Mouse (Mus musculus) heart, embryonic 12.5 days (tissue): Measurements from ENCODE around the gene Tada3. TPM values are rescaled to one million over a fixed set of nuclear protein-coding genes. Genes with fewer than 3 reads are reported as not detected.
A peak's percentile ranks its signal among the peaks of the same experiment; 100 is the strongest.

Experiments
- ATAC-seq: fragments of 200-750 bp; cut with Nextera tagmentation; 2 replicates; pipeline ENCODE4 v1.8.0; 2017; ENCODE audit warnings: moderate TSS enrichment, moderate library complexity; ENCODE audit not compliant: insufficient number of reproducible peaks, low FRiP score
- H3K27ac ChIP-seq: fragments of 300-500 bp; sonication (generic); 2 replicates; pipeline ENCODE4 v1.5.1; 2016; ENCODE audit warnings: mild to moderate bottlenecking, moderate library complexity; ENCODE audit not compliant: poor library complexity, severe bottlenecking
- H3K27me3 ChIP-seq: fragments of 300-500 bp; sonication (generic); replicated peaks from 2 replicates; pipeline ENCODE4 v1.6.1; 2016; ENCODE audit warnings: mild to moderate bottlenecking, moderate library complexity
- H3K36me3 ChIP-seq: fragments of 300-500 bp; sonication (generic); 2 replicates; pipeline ENCODE4 v1.6.1; 2016; ENCODE audit warnings: mild to moderate bottlenecking, moderate library complexity
- H3K4me1 ChIP-seq: fragments of 300-500 bp; sonication (generic); replicated peaks from 2 replicates; pipeline ENCODE4 v1.6.1; 2016; ENCODE audit warnings: mild to moderate bottlenecking
- H3K4me2 ChIP-seq: fragments of 300-500 bp; sonication (generic); 2 replicates; pipeline ENCODE4 v1.6.1; 2016; ENCODE audit warnings: mild to moderate bottlenecking, moderate library complexity
- H3K4me3 ChIP-seq: fragments of 300-500 bp; sonication (generic); 2 replicates; pipeline ENCODE4 v1.5.1; 2016; ENCODE audit warnings: mild to moderate bottlenecking
- H3K9ac ChIP-seq: fragments of 300-500 bp; sonication (generic); 2 replicates; pipeline ENCODE4 v1.6.1; 2016; ENCODE audit warnings: mild to moderate bottlenecking, moderate library complexity
- H3K9me3 ChIP-seq: fragments of 300-500 bp; sonication (generic); replicated peaks from 2 replicates; pipeline ENCODE4 v1.6.1; 2016; ENCODE audit warnings: mild to moderate bottlenecking, moderate library complexity
- WGBS: fragments of 180-500 bp; shearing (Covaris S2); methylation state at CpG from one replicate; pipeline ENCODE4 v1.1.7; 2016; 5-methylcytosine and 5-hydroxymethylcytosine counted together
- polyA plus RNA-seq: library from polyadenylated mRNA; unstranded; fragments of >200 nt; fragmentation: Nextera tagmentation; extraction: Ambion mirVana; gene quantifications from 2 replicates; pipeline ENCODE4 v1.2.1, GENCODE M21; 2016

Tada3 gene
- polyA plus RNA-seq, 1 experiment from 2014 or later = 40.1 TPM

DNA sequence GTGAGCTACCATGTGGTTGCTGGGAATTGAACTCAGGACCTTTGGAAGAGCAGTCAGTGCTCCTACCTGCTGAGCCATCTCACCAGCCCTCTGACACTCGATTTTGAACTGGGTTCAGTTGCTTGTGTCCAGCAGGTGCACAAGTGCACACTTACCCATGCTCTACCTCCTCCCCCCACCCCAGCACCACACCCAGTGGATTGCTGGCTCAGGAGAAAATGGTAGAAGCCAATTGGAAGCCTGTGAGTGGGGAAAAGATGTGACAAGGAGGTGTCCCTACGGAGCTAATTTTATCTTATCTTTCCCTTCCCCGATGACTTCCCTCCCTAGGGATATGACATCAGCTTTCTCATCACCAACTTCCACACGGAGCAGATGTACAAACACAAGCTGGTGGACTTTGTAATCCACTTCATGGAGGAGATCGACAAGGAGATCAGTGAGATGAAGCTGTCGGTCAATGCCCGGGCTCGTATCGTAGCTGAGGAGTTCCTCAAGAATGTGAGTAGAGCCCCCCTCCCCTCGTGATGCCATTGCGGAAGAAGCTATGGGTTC lies 7.6 kb upstream of the Tada3 start:
- Histone ChIP-seq H3K4me1 (peaks cover 2% of the 10 kb centered on the region; the same call in 1 of the 2 replicates), H3K4me3 (no peak overlapping the region), H3K4me2 (no peak overlapping the region), H3K27me3 (no peaks in the 10 kb centered on the region), H3K9ac (no peak overlapping the region), H3K9me3 (no peaks in the 10 kb centered on the region), H3K36me3 (peaks cover 96% of the 10 kb centered on the region), H3K27ac (no peak overlapping the region)
- 62% methylated on average over 11 of the region's 11 CpGs for WGBS
- ATAC-seq = no peak

DNA sequence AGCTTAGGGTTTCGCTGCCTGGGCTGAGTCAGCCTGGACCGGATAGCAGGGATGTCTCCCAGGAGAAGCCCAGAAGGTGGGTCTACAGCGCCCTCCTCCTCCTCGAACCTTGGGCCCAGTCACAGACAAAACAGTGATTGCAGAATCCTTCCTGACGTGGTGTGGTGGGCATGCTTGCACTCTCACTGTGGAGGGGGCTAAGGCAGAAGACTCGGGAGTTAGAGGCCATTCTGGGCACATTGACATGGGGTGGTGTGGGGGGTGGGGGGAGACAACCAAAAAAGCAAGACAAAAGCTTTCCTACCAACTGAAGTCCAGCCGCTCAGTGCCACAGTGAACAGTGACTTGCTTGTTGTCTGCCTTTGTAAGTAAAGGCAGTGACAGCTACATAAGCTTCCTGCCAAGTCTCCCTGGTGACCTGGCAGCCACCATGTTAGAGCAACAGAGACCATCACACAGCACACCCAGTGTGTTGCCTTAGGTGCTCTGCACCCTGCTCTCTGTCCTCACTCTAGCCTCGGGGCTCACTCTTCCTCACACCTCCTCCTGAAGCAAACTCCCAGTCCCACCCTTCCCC lies 6.8 kb upstream of the Tada3 start:
- Histone ChIP-seq H3K9me3 (no peaks in the 10 kb centered on the region), H3K27me3 (no peaks in the 10 kb centered on the region), H3K9ac (no peak overlapping the region), H3K27ac (no peak overlapping the region), H3K4me2 (no peak overlapping the region), H3K4me3 (no peak overlapping the region), H3K4me1 (peaks cover 7% of the 10 kb centered on the region), H3K36me3 (peaks cover 90% of the 10 kb centered on the region)
- WGBS = 92% methylated on average over 8 of the region's 8 CpGs
- no peak for ATAC-seq

DNA sequence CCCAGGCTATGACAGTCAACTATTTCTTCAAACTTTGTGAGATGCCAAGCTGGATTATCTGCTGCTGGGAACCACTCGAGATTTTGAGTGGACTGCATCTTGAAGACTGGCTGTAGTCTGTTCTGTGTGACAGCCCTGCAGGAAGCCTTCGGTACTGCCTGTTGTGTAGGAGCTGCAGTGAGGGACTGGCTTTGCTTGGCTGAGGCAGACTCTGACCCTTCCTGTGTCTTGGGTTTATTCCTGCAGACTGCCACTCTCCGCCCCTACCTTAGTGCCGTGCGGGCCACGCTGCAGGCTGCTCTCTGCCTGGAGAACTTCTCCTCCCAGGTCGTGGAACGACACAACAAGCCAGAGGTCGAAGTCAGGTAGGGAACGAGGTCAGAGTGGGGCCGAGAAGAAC lies 2.8 kb upstream of the Tada3 start:
- 0 out of 2 replicates have a peak overlapping the region, but pooled peaks have one; percentile 14 for H3K9ac ChIP-seq
- H3K36me3 ChIP-seq = peaks cover 56% of the 10 kb centered on the region
- H3K4me1 ChIP-seq = peaks cover 23% of the 10 kb centered on the region
- no peak overlapping the region for H3K4me3 ChIP-seq
- no peak overlapping the region for H3K4me2 ChIP-seq
- no peak overlapping the region for H3K27ac ChIP-seq
- H3K27me3 ChIP-seq = no peaks in the 10 kb centered on the region
- WGBS = 89% methylated on average over 11 of the region's 11 CpGs
- ATAC-seq = no peak
- no peaks in the 10 kb centered on the region for H3K9me3 ChIP-seq

DNA sequence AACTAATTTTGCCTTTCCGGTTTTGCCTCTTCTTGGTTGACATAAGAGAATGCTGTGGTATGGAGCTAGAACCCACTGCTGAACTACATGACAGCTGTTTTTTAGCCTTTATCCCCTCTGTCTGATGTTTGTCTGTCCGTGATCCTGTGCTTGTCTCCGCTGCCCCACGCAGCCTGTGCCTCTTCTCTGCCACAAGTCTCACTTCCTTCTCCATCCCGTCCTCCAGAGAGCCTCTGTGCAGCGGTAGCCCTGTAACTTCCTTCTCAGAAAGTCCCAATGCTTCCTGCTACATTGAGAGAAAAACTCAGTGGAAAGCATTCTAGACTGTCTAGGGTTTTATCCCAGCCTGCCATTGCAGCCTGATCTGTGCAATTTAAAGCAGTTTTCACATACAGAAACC lies 1.6 kb upstream of the Tada3 start:
- no peaks in the 10 kb centered on the region for H3K9me3 ChIP-seq
- no peak overlapping the region for H3K27ac ChIP-seq
- H3K4me1 ChIP-seq = peaks cover 21% of the 10 kb centered on the region
- 72% methylated on average over 6 of the region's 6 CpGs for WGBS
- peak overlapping the region; percentile 93 for H3K9ac ChIP-seq
- no peak for ATAC-seq
- H3K36me3 ChIP-seq = peaks cover 56% of the 10 kb centered on the region
- no peaks in the 10 kb centered on the region for H3K27me3 ChIP-seq
- peak overlapping the region; percentile 88 for H3K4me2 ChIP-seq
- peak overlapping the region; percentile 91 for H3K4me3 ChIP-seq

DNA sequence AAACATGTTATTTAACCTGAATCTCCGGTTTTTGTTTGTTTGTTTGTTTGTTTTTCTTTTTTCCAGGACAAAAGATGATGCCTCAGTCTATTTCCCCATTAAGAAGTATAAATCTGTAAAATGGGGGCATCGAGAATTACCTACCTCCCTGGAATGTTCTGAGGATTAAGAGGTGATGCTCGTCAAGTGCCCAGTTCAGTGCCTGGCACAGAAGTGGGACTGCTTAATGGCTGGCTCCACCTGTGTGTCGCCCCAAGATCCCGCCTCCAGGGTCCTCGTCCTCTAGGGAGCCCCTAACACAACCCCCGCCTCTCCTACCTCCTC lies 549 bp downstream of the Tada3 start:
- peak overlapping the region; percentile 91 for H3K4me3 ChIP-seq
- no peak for ATAC-seq

DNA sequence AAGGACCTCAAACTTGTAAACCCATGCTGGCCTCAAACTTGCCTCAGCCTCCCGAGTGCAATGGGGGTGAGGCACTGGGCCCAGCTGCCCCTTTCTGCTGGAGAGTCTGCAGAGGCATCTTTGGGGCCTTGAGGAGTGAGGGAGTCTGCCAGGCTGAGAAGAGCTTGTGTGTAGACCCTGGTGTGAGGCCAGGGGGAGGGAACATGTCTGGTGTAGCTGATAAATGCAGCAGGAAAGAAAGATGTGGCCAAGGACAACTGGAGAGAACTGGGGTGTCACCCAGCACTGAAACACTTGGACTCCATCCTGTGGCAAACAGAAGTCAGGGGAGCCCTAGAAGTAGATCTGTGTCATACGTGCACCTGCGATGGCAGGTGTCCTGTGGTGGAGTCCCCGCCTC lies 4.2 kb downstream of the Tada3 start:
- no peak overlapping the region for H3K4me3 ChIP-seq
- H3K9me3 ChIP-seq = no peaks in the 10 kb centered on the region
- no peaks in the 10 kb centered on the region for H3K27me3 ChIP-seq
- ATAC-seq = no peak
- H3K4me2 ChIP-seq = no peak overlapping the region
- H3K27ac ChIP-seq = no peak overlapping the region
- 91% methylated on average over 4 of the region's 4 CpGs for WGBS
- H3K36me3 ChIP-seq = peaks cover 75% of the 10 kb centered on the region
- peaks cover 7% of the 10 kb centered on the region for H3K4me1 ChIP-seq
- no peak overlapping the region for H3K9ac ChIP-seq

More for the DNA sequence above, 549 bp downstream of the Tada3 start:
- peak overlapping the region; percentile 93 for H3K9ac ChIP-seq
- H3K27me3 ChIP-seq = no peaks in the 10 kb centered on the region
- H3K4me1 ChIP-seq = peaks cover 21% of the 10 kb centered on the region
- H3K9me3 ChIP-seq = no peaks in the 10 kb centered on the region
- WGBS = 7% methylated on average over 7 of the region's 7 CpGs
- peak overlapping the region; percentile 88 for H3K4me2 ChIP-seq
- peaks cover 59% of the 10 kb centered on the region for H3K36me3 ChIP-seq
- peak overlapping the region; percentile 94 for H3K27ac ChIP-seq

DNA sequence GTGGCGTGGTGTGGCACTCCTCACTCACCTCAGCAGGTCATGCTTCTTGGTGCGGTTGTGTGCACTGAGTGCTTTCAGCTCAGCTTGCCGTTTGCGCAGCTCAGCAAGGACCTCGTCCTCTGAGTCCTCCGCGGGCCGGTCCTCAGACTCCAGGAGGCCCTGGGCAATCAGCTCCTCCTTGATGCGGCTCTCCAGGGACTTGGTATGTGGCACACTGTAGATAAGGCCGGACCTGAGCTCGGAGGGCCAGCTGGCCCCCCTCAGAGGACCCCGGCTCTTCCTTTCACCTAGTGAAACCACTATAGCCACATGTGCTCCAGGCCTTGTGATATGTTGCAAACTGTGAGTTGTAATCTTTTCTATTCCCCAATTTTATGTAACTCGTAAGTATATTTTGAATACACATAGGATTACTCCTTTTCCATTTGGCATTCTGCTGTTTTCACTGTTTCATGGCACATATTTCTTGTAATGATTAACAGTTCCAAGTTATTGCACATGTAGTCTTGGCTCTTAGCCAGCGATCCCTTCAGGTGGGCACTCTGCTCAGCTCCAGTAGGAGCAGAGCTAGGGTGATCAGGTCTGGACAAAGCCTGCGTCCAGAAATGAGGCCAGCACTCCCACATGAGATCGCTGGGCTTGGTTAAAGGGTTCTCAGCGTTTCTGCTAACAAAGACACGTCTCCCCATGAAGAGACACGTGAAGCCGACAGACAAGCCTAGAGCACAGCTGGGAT lies 7.3 kb downstream of the Tada3 start:
- Histone ChIP-seq H3K9me3 (no peaks in the 10 kb centered on the region), H3K27ac (no peak overlapping the region), H3K9ac (no peak overlapping the region), H3K4me2 (no peak overlapping the region), H3K4me1 (no peaks in the 10 kb centered on the region), H3K4me3 (no peak overlapping the region), H3K27me3 (no peaks in the 10 kb centered on the region), H3K36me3 (peaks cover 87% of the 10 kb centered on the region)
- WGBS = 89% methylated on average over 20 of the region's 20 CpGs
- ATAC-seq = no peak

DNA sequence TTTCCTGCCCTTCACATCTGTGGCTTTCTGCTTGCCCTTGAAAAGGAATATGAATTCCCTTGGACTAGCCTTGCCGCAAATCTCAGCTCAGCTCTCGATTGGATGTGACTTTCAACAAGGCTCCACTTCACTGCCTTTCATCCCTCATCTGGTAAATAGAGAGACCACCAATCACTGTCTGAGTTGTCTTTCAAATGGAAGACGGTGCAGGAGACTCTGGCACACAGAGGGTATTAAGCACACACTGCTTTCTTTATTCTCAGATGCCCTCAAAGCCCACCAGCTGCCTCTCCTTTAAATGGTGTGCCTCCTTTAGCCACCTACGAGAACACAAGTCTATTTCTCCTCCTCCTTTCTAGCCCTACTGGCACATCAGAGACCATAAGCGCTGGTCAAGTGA lies 9.1 kb downstream of the Tada3 start:
- Histone ChIP-seq H3K9me3 (no peaks in the 10 kb centered on the region), H3K27me3 (no peaks in the 10 kb centered on the region), H3K36me3 (peaks cover 69% of the 10 kb centered on the region), H3K9ac (no peak overlapping the region), H3K4me3 (no peak overlapping the region), H3K4me1 (no peaks in the 10 kb centered on the region), H3K27ac (no peak overlapping the region), H3K4me2 (no peak overlapping the region)
- 80% methylated on average over 5 of the region's 5 CpGs for WGBS
- no peak for ATAC-seq

DNA sequence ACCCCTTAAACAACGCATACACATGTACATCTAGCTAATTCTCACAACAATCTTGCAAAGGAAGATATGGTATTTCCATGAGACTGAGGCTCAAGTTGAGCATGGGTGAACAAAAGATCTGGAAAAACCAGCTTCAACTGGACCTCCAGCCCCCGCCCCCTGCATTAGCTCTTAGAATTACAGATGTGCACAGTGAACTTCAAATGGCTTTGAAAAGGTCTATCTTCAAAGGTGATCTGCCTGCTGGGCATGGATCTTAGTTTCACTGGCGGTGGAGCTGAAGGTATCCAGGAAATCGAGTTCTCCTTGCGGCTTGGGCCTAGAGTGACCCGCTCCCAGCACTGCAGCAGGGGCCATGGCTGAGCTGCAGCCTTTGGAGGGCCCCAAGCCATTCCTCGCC lies 9.6 kb downstream of the Tada3 start:
- 89% methylated on average over 7 of the region's 7 CpGs for WGBS
- Histone ChIP-seq H3K4me3 (no peak overlapping the region), H3K9me3 (no peaks in the 10 kb centered on the region), H3K36me3 (peaks cover 65% of the 10 kb centered on the region), H3K27me3 (no peaks in the 10 kb centered on the region), H3K4me2 (no peak overlapping the region), H3K9ac (no peak overlapping the region), H3K27ac (no peak overlapping the region), H3K4me1 (no peaks in the 10 kb centered on the region)
- no peak for ATAC-seq

DNA sequence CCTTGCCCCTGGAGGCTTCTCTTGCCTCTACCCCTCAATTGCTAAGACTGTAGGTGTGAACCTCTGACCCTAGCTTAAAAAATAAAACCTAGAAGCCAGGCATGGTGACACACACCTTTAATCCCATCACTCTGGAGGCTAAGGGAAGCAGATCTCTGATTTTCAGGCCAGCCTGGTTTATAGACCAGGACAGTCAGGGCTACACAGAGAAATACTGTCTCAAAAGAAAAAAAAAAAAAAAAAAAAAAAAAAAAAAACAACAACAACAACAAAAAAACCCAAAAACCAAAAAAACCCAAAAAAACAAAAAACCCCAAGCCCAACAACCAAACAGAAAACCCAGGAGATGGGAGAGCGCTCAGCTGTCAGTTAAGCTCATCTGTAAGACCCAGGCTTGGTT lies 10.1 kb downstream of the Tada3 start:
- H3K4me1 ChIP-seq = no peaks in the 10 kb centered on the region
- H3K4me2 ChIP-seq = no peak overlapping the region
- H3K27me3 ChIP-seq = no peaks in the 10 kb centered on the region
- ATAC-seq = no peak
- H3K27ac ChIP-seq = no peak overlapping the region
- 94% methylated on average over 1 of the region's 1 CpGs for WGBS
- H3K9ac ChIP-seq = no peak overlapping the region
- H3K36me3 ChIP-seq = peaks cover 59% of the 10 kb centered on the region
- H3K9me3 ChIP-seq = no peaks in the 10 kb centered on the region
- no peak overlapping the region for H3K4me3 ChIP-seq

DNA sequence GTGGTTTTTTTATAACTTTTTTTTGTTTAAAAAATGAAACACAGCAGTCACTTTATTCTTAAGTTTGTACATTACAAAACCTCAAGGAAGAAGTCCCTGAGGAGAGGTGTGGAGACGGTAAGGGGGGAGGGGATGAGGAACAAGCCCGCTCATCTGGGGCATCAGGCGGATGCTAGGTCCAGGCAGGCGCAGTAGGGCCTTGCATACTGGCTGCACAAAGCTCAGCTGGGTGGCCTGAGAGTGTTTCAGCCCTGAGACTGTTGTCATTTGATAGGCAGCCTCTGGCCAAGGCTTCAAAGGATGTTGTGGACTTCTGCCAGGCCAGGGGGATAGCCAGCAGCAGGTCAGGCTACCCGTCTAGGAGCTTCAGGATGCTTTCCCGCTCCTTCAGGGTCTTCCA lies 11.0 kb downstream of the Tada3 start:
- Histone ChIP-seq H3K9ac (no peak overlapping the region), H3K9me3 (no peaks in the 10 kb centered on the region), H3K36me3 (peaks cover 50% of the 10 kb centered on the region), H3K27me3 (no peaks in the 10 kb centered on the region), H3K27ac (no peak overlapping the region), H3K4me1 (no peaks in the 10 kb centered on the region), H3K4me2 (no peak overlapping the region), H3K4me3 (no peak overlapping the region)
- 88% methylated on average over 6 of the region's 6 CpGs for WGBS
- ATAC-seq = no peak
